In the genomic region with DNA sequence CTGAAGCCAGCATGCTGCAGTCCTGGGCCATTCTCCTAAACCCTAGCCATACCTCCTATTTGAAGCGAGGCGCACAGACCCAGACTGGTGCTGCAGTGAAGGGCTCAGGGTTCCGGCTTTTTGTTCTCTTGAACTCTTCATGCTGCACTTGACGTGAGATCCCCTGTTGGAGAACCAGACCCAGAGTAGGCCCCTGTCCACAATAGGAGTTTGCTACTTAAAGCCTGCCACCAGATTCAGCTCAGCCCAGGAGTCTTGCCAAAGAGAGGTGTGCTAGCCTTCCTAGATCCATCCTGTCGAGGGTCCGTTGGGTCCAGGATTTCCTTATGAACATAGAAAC, we compare ENCODE assay signal across 1 mouse cellular context.
TF ChIP-seq lines count a peak whose summit lies in the region.

No protein-coding gene starts in this region.

TF ChIP-seq in CH12.LX, 34 proteins besides CTCF, POLR2A, EP300 and RAD21:
- TF ChIP-seq MXI1 (IDR thresholded peaks at IDR 0.05; ENCODE audit: low read depth, low read length) (0 out of 2 replicates have a peak, but pooled peaks have one; percentile 5), JUN (IDR thresholded peaks at IDR 0.05; ENCODE audit: insufficient read depth, low read depth, low read length) (no peak)
